Mouse (Mus musculus) limb, embryonic 12.5 days (tissue): Measurements from ENCODE around the gene Cdc42. TPM values are rescaled to one million over a fixed set of nuclear protein-coding genes. Genes with fewer than 3 reads are reported as not detected.
A peak's percentile ranks its signal among the peaks of the same experiment; 100 is the strongest.

Experiments used
- ATAC-seq: fragments of 200-750 bp; cut with Nextera tagmentation; 2 replicates; pipeline ENCODE4 v1.8.0; 2017; ENCODE audit warnings: low read depth, moderate TSS enrichment; ENCODE audit not compliant: insufficient number of reproducible peaks, insufficient read depth, low FRiP score, low TSS enrichment
- H3K27ac ChIP-seq: fragments of 300-500 bp; sonication (generic); 2 replicates; pipeline ENCODE4 v1.5.1; 2016; ENCODE audit warnings: mild to moderate bottlenecking, moderate library complexity
- H3K27me3 ChIP-seq: fragments of 300-500 bp; sonication (generic); 2 replicates; pipeline ENCODE4 v1.6.1; 2016; ENCODE audit warnings: mild to moderate bottlenecking, moderate library complexity
- H3K36me3 ChIP-seq: fragments of 300-500 bp; sonication (generic); 2 replicates; pipeline ENCODE4 v1.6.1; 2016; ENCODE audit warnings: mild to moderate bottlenecking, moderate library complexity
- H3K4me1 ChIP-seq: fragments of 300-500 bp; sonication (generic); replicated peaks from 2 replicates; pipeline ENCODE4 v1.6.1; 2016
- H3K4me2 ChIP-seq: fragments of 300-500 bp; sonication (generic); 2 replicates; pipeline ENCODE4 v1.6.1; 2016; ENCODE audit warnings: mild to moderate bottlenecking, moderate library complexity
- H3K4me3 ChIP-seq: fragments of 300-500 bp; sonication (generic); replicated peaks from 2 replicates; pipeline ENCODE4 v1.5.1; 2016; ENCODE audit warnings: mild to moderate bottlenecking
- H3K9ac ChIP-seq: fragments of 300-500 bp; sonication (generic); replicated peaks from 2 replicates; pipeline ENCODE4 v1.6.1; 2016; ENCODE audit warnings: mild to moderate bottlenecking, moderate library complexity
- H3K9me3 ChIP-seq: fragments of 300-500 bp; sonication (generic); 2 replicates; pipeline ENCODE4 v1.6.1; 2016; ENCODE audit warnings: mild to moderate bottlenecking, moderate library complexity
- WGBS: fragments of 180-500 bp; shearing (Covaris S2); methylation state at CpG from one replicate; pipeline ENCODE4 v1.1.7; 2016; 5-methylcytosine and 5-hydroxymethylcytosine counted together
- polyA plus RNA-seq: library from polyadenylated mRNA; unstranded; fragments of >200 nt; fragmentation: Nextera tagmentation; extraction: Ambion mirVana; gene quantifications from 2 replicates; pipeline ENCODE4 v1.2.1, GENCODE M21; 2016

Cdc42 gene
- 589 and 620 TPM in 2 replicates for polyA plus RNA-seq

DNA sequence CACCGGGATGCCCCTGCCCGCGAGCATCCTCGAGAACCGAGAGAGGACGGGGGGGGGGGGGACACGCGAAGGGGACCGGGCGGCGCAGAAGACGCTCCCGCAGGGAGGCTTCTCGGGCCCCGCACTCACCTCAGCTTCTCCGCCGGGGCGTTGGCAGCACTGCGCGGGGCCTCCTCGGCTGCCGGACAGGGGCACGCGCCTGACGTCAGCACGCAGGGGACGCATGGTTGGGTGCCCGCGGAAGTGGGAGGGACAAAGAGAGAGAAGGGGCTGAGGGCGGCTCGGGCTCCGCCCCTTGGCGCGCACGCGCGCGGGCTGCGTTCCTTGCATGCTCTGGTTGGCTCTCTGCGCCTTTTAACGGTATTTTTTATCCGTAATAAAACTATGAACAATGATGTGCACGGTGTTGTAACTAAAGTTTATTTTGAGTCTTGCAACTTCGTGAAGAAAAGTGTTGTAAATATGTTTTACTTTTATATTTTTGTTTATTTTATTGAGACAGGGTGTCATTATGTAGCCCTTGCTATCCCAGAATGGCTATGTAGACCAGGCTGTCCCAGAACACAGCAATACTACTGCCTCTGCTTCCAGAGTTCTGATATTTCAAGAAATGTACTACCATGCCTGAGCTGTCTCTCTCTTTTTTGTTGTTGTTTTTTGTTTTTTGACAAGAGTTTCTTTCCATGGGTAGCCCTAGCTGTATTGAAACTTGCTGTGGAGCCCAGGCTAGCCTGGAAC is at the start of gene Cdc42:
Gene Cdc42 (minus strand): TSS at position 204 of the 738 bp plus-strand sequence.
- H3K4me3 ChIP-seq, result peak within 1 kb of the TSS; percentile 97
- H3K36me3 ChIP-seq, result no peaks in the 10 kb centered on the region
- H3K4me2 ChIP-seq, result peak within 1 kb of the TSS; percentile 76
- peaks cover 27% of the 10 kb centered on the region for H3K4me1 ChIP-seq
- ATAC-seq, result peak; percentile 96
- H3K9ac ChIP-seq, result peak within 1 kb of the TSS; percentile 99
- 0 out of 2 replicates have a peak, but pooled peaks cover 2% of the 10 kb centered on the region for H3K27me3 ChIP-seq
- under 1% methylated on average over 37 of the region's 44 CpGs for WGBS
- no peaks in the 10 kb centered on the region for H3K9me3 ChIP-seq
- H3K27ac ChIP-seq, result peak within 1 kb of the TSS; percentile 98

DNA sequence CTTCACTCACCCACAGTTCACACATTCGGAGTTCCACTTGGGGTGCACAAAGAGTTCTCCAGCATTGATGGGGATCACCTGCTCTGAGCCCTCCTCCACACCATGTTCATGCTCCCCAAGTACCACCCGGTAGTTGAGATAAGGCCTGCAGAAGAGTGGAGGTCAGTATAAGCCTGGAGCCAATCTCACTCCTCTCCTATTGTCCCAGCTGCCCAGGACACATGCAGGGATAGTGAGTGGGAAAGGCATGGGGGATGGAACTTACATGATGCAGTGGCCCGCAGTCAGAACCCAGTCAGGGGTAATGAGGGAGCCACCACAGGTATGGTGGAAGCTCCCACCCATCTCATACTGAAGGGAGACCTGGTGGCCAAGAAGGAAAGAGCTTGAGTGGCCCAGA is 48.1 kb upstream of the Cdc42 start:
- Histone ChIP-seq H3K36me3 (no peaks in the 10 kb centered on the region), H3K4me3 (no peak overlapping the region), H3K27me3 (no peaks in the 10 kb centered on the region), H3K4me2 (no peak overlapping the region), H3K9me3 (no peaks in the 10 kb centered on the region), H3K4me1 (no peaks in the 10 kb centered on the region), H3K27ac (no peak overlapping the region), H3K9ac (no peak overlapping the region)
- 86% methylated on average over 3 of the region's 3 CpGs for WGBS
- ATAC-seq, result no peak

DNA sequence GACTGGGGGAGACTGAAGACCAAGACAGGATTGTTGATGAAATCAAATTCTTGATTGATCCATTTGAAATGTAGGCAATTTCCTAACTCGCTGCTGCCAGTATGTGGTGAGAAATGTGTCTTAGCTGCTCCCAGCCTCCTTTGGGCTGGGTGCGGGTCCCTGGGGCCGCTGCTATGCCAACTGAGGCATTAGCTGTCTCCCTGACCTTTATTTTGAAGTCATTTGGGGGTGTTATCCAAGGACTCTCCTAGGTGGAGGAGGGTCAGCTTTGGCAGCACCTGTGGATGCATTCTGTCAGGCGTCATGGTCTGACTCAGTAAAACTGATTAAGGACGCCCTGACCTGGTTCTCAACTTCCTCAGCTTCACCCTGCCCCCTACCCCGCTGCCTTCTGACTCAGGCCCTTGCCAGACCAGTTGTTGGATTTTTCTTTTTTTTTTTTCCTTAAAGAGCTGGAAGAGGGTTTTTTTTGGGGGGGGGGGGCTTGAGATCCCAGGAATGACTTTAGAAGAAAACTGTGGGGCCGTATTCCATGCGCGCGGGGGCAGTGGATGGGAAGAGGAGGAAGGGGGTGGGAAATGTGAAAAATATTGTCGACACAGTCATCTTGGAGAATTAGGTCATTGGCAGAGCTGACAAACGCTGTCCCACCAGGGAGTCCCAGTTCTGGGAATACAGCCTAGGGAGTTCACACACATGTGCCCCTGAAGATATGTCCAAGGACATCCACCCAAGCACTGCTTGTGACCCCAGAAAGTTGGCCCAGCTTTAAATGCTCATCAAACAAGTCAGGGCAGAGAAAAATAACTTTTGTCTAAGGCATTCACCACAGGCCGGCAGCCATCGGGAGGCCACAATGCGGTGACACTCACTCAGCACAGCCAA is 39.4 kb upstream of the Cdc42 start:
- no peaks in the 10 kb centered on the region for H3K27me3 ChIP-seq
- H3K4me3 ChIP-seq, result no peak overlapping the region
- no peaks in the 10 kb centered on the region for H3K36me3 ChIP-seq
- no peaks in the 10 kb centered on the region for H3K4me1 ChIP-seq
- H3K9me3 ChIP-seq, result no peaks in the 10 kb centered on the region
- H3K4me2 ChIP-seq, result no peak overlapping the region
- H3K9ac ChIP-seq, result no peak overlapping the region
- 77% methylated on average over 15 of the region's 15 CpGs for WGBS
- H3K27ac ChIP-seq, result no peak overlapping the region
- ATAC-seq, result no peak

DNA sequence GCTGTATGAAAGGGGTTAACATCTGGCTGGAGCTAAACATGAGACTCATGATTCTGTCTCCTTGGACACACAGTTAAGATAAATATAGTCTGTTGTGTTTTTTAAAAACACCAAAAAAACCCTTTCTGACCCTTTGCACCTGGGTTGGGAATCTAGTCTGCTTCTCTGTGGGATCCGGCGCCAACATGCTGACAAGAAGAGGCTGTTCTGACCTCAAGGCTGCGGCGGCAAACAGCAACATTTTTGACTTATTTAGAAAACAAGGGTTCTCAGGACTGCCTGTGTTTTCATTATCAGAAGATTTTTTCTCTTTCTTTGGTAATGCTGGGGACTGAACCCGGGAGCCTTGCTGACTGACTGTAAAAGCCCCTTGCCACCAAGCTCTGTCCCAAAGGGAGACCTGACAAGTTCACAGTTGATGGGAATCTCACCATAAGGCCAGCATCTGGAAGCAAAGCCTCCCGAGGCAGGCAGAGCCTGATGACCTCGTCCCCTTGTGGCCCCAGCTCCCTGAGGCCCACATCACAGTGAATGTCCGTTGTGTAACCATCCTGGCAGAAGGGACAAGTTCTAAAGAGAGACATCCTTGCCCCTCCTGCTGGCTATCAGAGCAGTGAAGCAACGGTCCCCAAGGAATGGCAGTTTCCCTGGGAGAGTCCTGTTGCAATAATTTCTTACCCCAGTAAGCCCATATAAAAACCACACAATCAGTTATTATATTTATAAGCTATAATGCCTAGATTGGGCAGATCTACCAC is 36.0 kb upstream of the Cdc42 start:
- Histone ChIP-seq H3K4me3 (no peak overlapping the region), H3K36me3 (peaks cover 3% of the 10 kb centered on the region; the same call in 1 of the 2 replicates), H3K9ac (0 out of 2 replicates have a peak overlapping the region, but pooled peaks have one; percentile 19), H3K9me3 (no peaks in the 10 kb centered on the region), H3K4me1 (0 out of 2 replicates have a peak, but pooled peaks cover 5% of the 10 kb centered on the region), H3K4me2 (no peak overlapping the region), H3K27me3 (no peaks in the 10 kb centered on the region), H3K27ac (no peak overlapping the region)
- 68% methylated on average over 9 of the region's 9 CpGs for WGBS
- ATAC-seq, result no peak

DNA sequence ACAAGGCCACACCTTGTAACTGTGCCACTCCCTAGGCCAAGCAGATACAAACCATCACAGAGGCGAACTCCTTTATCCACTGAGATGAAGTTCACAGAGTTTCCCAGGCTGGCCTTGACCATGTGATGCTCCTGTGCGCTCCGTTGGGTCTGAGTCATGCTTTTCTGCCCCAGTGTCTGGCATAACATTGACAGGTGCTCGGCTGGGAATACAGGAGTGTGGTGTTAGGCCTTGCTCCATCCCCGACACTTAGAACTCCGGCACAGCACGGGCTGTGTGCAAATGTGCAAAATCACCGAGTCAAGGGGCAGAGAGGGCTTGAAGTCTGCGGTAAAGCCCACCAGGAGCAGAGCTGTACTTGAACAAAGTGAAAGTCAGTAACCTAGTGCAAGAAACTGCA is 35.4 kb upstream of the Cdc42 start:
- Histone ChIP-seq H3K36me3 (peaks cover 3% of the 10 kb centered on the region; the same call in 1 of the 2 replicates), H3K4me3 (no peak overlapping the region), H3K27me3 (no peaks in the 10 kb centered on the region), H3K4me2 (no peak overlapping the region), H3K9me3 (no peaks in the 10 kb centered on the region), H3K9ac (no peak overlapping the region), H3K4me1 (0 out of 2 replicates have a peak, but pooled peaks cover 5% of the 10 kb centered on the region), H3K27ac (no peak overlapping the region)
- no peak for ATAC-seq
- 88% methylated on average over 9 of the region's 9 CpGs for WGBS

DNA sequence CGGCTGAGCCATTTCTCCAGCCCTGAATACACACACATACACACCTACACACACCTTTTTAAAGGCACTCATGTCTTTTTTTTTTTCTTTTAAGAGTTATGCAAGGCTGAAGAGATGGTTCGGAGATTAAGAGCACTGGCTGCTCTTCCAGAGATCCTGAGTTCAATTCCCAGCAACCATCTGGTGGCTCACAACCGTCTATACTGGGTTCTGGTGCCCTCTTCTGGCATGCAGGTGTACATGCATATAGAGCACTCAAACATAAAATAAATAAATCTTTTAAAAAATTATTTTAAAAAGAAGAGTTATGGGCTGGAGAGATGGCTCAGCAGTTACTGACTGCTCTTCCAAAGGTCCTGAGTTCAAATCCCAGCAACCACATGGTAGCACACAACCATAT is 33.8 kb upstream of the Cdc42 start:
- Histone ChIP-seq H3K36me3 (peaks cover 3% of the 10 kb centered on the region; the same call in 1 of the 2 replicates), H3K4me3 (no peak overlapping the region), H3K9ac (no peak overlapping the region), H3K4me1 (peaks cover 10% of the 10 kb centered on the region; the same call in 1 of the 2 replicates), H3K9me3 (no peaks in the 10 kb centered on the region), H3K27ac (no peak overlapping the region), H3K4me2 (no peak overlapping the region), H3K27me3 (no peaks in the 10 kb centered on the region)
- WGBS, result 92% methylated on average over 3 of the region's 3 CpGs
- ATAC-seq, result no peak

DNA sequence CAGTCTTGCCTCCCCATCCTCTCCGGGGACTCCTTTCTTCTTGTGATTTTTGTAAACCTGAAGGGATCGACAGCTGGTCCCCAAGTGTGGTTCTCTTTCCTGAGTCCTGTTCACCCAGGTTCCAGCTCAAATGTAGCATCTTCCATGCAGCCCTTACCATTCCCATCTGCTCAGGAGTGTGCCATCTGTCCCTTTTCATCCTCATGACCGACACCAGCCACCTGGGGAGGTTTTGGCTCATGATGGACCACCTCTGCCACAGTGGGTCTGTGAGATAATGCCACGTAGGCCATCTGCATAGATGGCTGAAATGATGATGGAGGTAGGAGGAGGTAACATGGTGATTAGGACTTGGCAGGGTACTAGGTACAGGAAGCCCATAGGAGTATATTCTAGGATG is 32.7 kb upstream of the Cdc42 start:
- Histone ChIP-seq H3K9ac (no peak overlapping the region), H3K36me3 (peaks cover 3% of the 10 kb centered on the region; the same call in 1 of the 2 replicates), H3K4me3 (no peak overlapping the region), H3K27me3 (no peaks in the 10 kb centered on the region), H3K4me1 (peaks cover 10% of the 10 kb centered on the region; the same call in 1 of the 2 replicates), H3K9me3 (no peaks in the 10 kb centered on the region), H3K27ac (no peak overlapping the region), H3K4me2 (no peak overlapping the region)
- ATAC-seq, result no peak
- WGBS, result 91% methylated on average over 4 of the region's 4 CpGs

DNA sequence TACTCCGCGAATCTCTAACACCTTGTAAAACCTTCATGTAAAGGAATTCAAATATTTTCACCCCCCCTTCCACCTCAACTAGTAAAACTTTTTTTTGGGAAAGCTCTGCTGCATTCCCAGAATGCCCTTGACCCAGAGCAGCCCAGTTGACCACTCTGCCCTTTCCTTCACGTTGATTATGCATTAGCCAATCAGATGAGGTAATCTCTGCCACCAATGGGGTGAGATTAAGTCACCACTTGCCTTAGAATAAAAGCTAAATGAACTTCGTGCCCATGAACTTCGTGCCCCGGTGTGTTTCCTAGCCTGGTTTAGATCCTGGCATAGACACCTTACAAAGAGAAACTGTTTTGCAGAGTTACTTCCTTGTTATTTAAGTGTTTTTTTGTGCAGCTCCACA is 31.5 kb upstream of the Cdc42 start:
- Histone ChIP-seq H3K4me2 (peak overlapping the region; percentile 76), H3K9ac (peak overlapping the region; percentile 75; the same call in 1 of the 2 replicates), H3K27ac (peak overlapping the region; percentile 92; the same call in 1 of the 2 replicates), H3K9me3 (no peaks in the 10 kb centered on the region), H3K36me3 (peaks cover 3% of the 10 kb centered on the region; the same call in 1 of the 2 replicates), H3K4me1 (peaks cover 10% of the 10 kb centered on the region; the same call in 1 of the 2 replicates), H3K4me3 (peak overlapping the region; percentile 81), H3K27me3 (no peaks in the 10 kb centered on the region)
- 45% methylated on average over 6 of the region's 6 CpGs for WGBS
- ATAC-seq, result no peak

DNA sequence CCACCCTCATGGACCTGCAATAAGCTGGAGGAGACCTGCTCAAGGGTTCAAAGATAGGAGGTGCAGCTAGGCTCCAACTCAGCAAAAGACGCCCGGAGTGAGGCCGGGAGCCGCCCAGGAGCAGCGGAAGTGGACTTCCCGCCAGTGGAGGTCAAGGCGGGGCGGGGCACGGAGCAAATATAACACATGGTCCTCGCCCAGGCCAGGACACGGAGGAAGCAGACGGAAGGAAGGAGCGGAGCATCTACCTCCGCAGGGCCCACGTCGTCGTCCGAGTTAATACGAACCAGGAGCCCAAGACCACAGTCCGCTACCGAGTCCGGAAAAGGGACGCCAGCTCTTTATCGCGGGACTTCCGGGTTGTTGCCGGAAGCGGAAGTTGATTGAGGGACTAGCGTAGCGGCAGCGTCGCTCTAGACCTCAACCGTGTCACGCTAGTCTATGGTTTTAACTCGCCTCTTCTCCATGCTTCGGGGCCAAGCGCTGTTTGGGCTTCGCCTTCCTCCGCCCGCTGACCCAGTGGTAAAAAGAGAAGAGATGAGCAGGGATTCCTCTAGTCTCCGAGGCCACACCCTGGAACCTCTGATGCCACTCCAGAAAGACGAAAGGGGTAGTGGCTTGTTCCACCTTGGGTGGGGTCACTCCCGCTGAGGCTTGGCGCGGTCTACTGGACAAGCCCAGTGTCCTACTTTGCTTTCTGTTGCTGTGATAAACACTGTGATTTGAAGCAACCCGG is 30.7 kb upstream of the Cdc42 start:
- Histone ChIP-seq H3K4me3 (peak overlapping the region; percentile 81), H3K27ac (peak overlapping the region; percentile 92), H3K27me3 (no peaks in the 10 kb centered on the region), H3K4me1 (peaks cover 10% of the 10 kb centered on the region; the same call in 1 of the 2 replicates), H3K9me3 (no peaks in the 10 kb centered on the region), H3K4me2 (peak overlapping the region; percentile 76), H3K36me3 (peaks cover 3% of the 10 kb centered on the region; the same call in 1 of the 2 replicates), H3K9ac (peak overlapping the region; percentile 75)
- peak; percentile 78 for ATAC-seq
- WGBS, result under 1% methylated on average over 46 of the region's 46 CpGs

DNA sequence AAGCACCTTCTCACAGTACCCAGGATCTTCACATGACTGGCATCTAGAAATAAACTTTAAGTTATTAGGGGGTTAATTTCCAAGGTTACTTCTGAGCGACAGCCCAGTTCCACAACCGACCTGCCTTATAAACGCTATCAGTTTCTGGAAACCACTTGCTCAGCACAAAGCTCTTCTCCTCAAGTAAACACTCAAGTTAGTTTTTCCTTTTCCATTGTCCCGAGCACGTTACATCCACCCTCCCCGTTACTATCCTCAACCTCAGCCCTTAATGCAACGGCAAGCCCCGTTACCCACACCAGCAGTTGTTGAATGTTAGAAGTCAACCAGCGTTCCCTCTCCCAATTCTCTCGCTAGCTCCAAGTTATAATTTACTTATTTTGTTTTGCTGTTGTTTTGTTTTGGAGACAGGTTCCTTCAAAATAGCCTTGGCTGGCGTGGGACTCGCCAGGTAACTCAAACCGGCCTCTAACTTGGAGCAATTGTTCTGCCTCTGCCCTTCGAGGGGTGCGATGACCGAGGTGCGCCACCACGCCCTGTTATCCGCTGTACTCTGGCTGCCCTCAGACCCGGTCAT is 30.1 kb upstream of the Cdc42 start:
- Histone ChIP-seq H3K4me2 (peak overlapping the region; percentile 76), H3K9me3 (no peaks in the 10 kb centered on the region), H3K4me1 (peaks cover 10% of the 10 kb centered on the region; the same call in 1 of the 2 replicates), H3K36me3 (peaks cover 3% of the 10 kb centered on the region; the same call in 1 of the 2 replicates), H3K4me3 (peak overlapping the region; percentile 81), H3K9ac (peak overlapping the region; percentile 75), H3K27ac (peak overlapping the region; percentile 92), H3K27me3 (no peaks in the 10 kb centered on the region)
- WGBS, result 2% methylated on average over 20 of the region's 20 CpGs
- no peak for ATAC-seq
